Mouse (Mus musculus): Measurements from ENCODE around the gene Adam8. TPM values are rescaled to one million over a fixed set of nuclear protein-coding genes. Genes with fewer than 3 reads are reported as not detected.
A peak's percentile ranks its signal among the peaks of the same experiment; 100 is the strongest.

The Adam8 gene
- polyA plus RNA-seq (2015; fragmentation: Nextera tagmentation; extraction: Ambion mirVana): 2.3 and 3.0 TPM in 2 replicates

GRCm38 (mm10) chr7:139992406-139992805, at the start of gene Adam8:
Gene Adam8, minus strand, starts transcription at chr7:139992562.

GRCm38 (mm10) chr7:140036281-140037170, 44.2 kb upstream of the Adam8 start, which contains the start of the genes Zfp511 and Tubgcp2:
Gene Zfp511, plus strand, starts transcription at chr7:140036391.
Gene Tubgcp2, minus strand, starts transcription at chr7:140036669.

GRCm38 (mm10) chr7:139978278-139978892, 14.0 kb downstream of the Adam8 start, which contains the start of gene 6430531B16Rik:
Gene 6430531B16Rik, minus strand, starts transcription at chr7:139978755.

DNA sequence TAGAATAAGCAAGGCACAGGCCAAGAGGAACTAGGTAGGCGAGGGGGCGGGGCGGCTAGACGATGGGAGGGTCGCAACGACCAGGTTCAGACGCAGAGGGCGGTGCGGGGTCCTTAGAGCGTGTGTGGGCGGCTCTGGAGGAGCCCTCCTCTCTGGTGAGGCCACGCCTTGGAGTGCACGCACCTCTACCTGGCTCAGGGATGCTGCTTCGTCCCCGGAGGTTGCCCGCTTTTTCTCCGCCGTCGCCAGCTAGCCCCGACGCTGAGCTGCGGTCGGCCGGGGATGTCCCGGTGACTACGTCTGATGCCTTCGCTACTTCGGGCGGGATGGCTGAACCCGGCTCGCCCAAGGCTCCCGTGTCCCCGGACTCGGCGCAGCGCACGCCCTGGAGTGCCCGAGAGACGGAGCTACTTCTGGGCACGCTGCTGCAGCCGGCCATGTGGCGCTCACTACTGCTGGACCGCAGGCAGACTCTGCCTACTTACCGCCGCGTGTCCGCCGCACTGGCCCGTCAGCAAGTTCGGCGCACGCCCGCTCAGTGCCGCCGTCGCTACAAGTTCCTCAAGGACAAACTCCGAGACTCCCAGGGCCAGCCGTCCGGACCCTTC, 48.6 kb downstream of the Adam8 start, which contains the start of gene Utf1:
Utf1 (plus strand) TSS at position 116 of the 608 bp plus-strand sequence.

Small RNAs within 50 kb of the gene (microRNA-seq; reads per million reads assigned to microRNA genes)
- gene Mir202 (ENCODE audit: borderline replicate concordance, insufficient number of aligned reads) (849 reads per million, percentile 74 among the genes with 10 or more reads in this experiment), gene Mir7062 (ENCODE audit: borderline replicate concordance, insufficient number of aligned reads) (1.8 reads per million), gene mmu-mir-7686 (ENCODE audit: borderline replicate concordance, insufficient number of aligned reads) (2.1 reads per million)

Other genes starting within 250 kb of the Adam8 start
- 6.6 and 9.9 TPM in 2 replicates for gene Adgra1, start 158.4 kb downstream of the Adam8 start, polyA plus RNA-seq (2015; fragmentation: Nextera tagmentation; extraction: Ambion mirVana)
- gene Kndc1, start 97.9 kb downstream of the Adam8 start, polyA plus RNA-seq (2015; fragmentation: Nextera tagmentation; extraction: Ambion mirVana): 0.17 and 0.32 TPM in 2 replicates
- 0.11 TPM in 1 of 2 replicates, not detected in the other for gene Utf1, start 48.8 kb downstream of the Adam8 start, polyA plus RNA-seq (2015; fragmentation: Nextera tagmentation; extraction: Ambion mirVana)
- gene 6430531B16Rik, start 13.8 kb downstream of the Adam8 start, polyA plus RNA-seq (2015; fragmentation: Nextera tagmentation; extraction: Ambion mirVana): 0.85 and 1.9 TPM in 2 replicates
- 32.4 and 34.1 TPM in 2 replicates for gene Zfp511, start 43.8 kb upstream of the Adam8 start, polyA plus RNA-seq (2015; fragmentation: Nextera tagmentation; extraction: Ambion mirVana)
- gene Tubgcp2, start 44.1 kb upstream of the Adam8 start, polyA plus RNA-seq (2015; fragmentation: Nextera tagmentation; extraction: Ambion mirVana): 26.8 and 34.5 TPM in 2 replicates
- not detected in 2 replicates for gene Msx3, start 56.5 kb upstream of the Adam8 start, polyA plus RNA-seq (2015; fragmentation: Nextera tagmentation; extraction: Ambion mirVana)
- 21.4 and 28.3 TPM in 2 replicates for gene Caly, start 90.0 kb upstream of the Adam8 start, polyA plus RNA-seq (2015; fragmentation: Nextera tagmentation; extraction: Ambion mirVana)
- 0.77 and 13.5 TPM in 2 replicates for gene Prap1, start 100.8 kb upstream of the Adam8 start, polyA plus RNA-seq (2015; fragmentation: Nextera tagmentation; extraction: Ambion mirVana)
- 128 and 178 TPM in 2 replicates for gene Fuom, start 109.9 kb upstream of the Adam8 start, polyA plus RNA-seq (2015; fragmentation: Nextera tagmentation; extraction: Ambion mirVana)
- gene Paox, start 123.2 kb upstream of the Adam8 start, polyA plus RNA-seq (2015; fragmentation: Nextera tagmentation; extraction: Ambion mirVana): 16.9 and 26.2 TPM in 2 replicates
- gene Echs1, start 123.9 kb upstream of the Adam8 start, polyA plus RNA-seq (2015; fragmentation: Nextera tagmentation; extraction: Ambion mirVana): 290 and 453 TPM in 2 replicates
- 32.9 and 51.0 TPM in 2 replicates for gene Mtg1, start 145.0 kb upstream of the Adam8 start, polyA plus RNA-seq (2015; fragmentation: Nextera tagmentation; extraction: Ambion mirVana)
- gene Sprn, start 162.3 kb upstream of the Adam8 start, polyA plus RNA-seq (2015; fragmentation: Nextera tagmentation; extraction: Ambion mirVana): 1.9 and 4.3 TPM in 2 replicates
- gene Olfr522, start 172.2 kb upstream of the Adam8 start, polyA plus RNA-seq (2015; fragmentation: Nextera tagmentation; extraction: Ambion mirVana): not detected in 2 replicates
- gene Olfr523, start 180.7 kb upstream of the Adam8 start, polyA plus RNA-seq (2015; fragmentation: Nextera tagmentation; extraction: Ambion mirVana): not detected in 2 replicates
- not detected in 2 replicates for gene Olfr524, start 213.4 kb upstream of the Adam8 start, polyA plus RNA-seq (2015; fragmentation: Nextera tagmentation; extraction: Ambion mirVana)
- 0.07 TPM in 1 of 2 replicates, not detected in the other for gene Cd163l1, start 225.7 kb upstream of the Adam8 start, polyA plus RNA-seq (2015; fragmentation: Nextera tagmentation; extraction: Ambion mirVana)

Measured in adrenal gland, postnatal 0 days (tissue).